In genomic region chr8:123290679-123291078, GRCm38 (mm10) we compare ENCODE assay signal across 17 mouse cellular contexts. TPM values are rescaled to one million over a fixed set of nuclear protein-coding genes. Genes with fewer than 3 reads are reported as not detected.
A peak's percentile ranks its signal among the peaks of the same experiment; 100 is the strongest.
DNase-seq lines count a peak whose midpoint lies in the region; ATAC-seq lines count a peak whose summit lies in the region.
"Had no signal": no experiment of that assay in that cellular context is flagged by ENCODE, and none has a peak within 500 bp of the region (broad histone marks: within the 10 kb centered on the region; RNA-seq: fewer than 3 reads in every experiment).

No protein-coding gene starts in this region.

- H3K4me3 ChIP-seq in heart, embryonic 12.5 days = no peak overlapping the region
- H3K4me3 ChIP-seq: embryonic facial prominence, embryonic 13.5 days; embryonic facial prominence, embryonic 15.5 days; erythroblast, embryonic 14.5 days; forebrain, embryonic 10.5 days; forebrain, embryonic 12.5 days; forebrain, embryonic 15.5 days had no signal

- no peak overlapping the region for H3K27ac ChIP-seq in heart, embryonic 12.5 days (ENCODE audit: poor library complexity, severe bottlenecking)
- H3K27ac ChIP-seq: embryonic facial prominence, embryonic 13.5 days; embryonic facial prominence, embryonic 15.5 days; forebrain, embryonic 10.5 days; forebrain, embryonic 12.5 days; forebrain, embryonic 15.5 days had no signal

- no peak overlapping the region for H3K9ac ChIP-seq in heart, embryonic 12.5 days
- H3K9ac ChIP-seq: embryonic facial prominence, embryonic 13.5 days; embryonic facial prominence, embryonic 15.5 days; forebrain, embryonic 12.5 days; forebrain, embryonic 15.5 days had no signal

- ATAC-seq in heart, embryonic 12.5 days (ENCODE audit: insufficient number of reproducible peaks, low FRiP score) = no peak
- ATAC-seq: forebrain, embryonic 15.5 days had no signal

- H3K9me3 ChIP-seq in heart, embryonic 12.5 days (replicated peaks) = no peaks in the 10 kb centered on the region
- H3K9me3 ChIP-seq: embryonic facial prominence, embryonic 13.5 days; embryonic facial prominence, embryonic 15.5 days; forebrain, embryonic 10.5 days; forebrain, embryonic 12.5 days; forebrain, embryonic 15.5 days had no signal

- DNase-seq in heart, adult 18-20 months = peak; percentile 37 to 42
- DNase-seq in heart, postnatal 25 days (ENCODE audit: low spot score) = no peak
- peak; percentile 20 for DNase-seq in heart, adult 8-10 months (ENCODE audit: low spot score)
- DNase-seq in heart, postnatal 36 days = peak; percentile 15 to 24
- DNase-seq in ovary, postnatal 10 days (ENCODE audit: low spot score) = no peak
- DNase-seq in urinary bladder, postnatal 14 days (ENCODE audit: low spot score) = no peak
- DNase-seq: adrenal gland, adult 2 months; cerebellum, adult 11 months; cerebellum, adult 8-10 months; cerebellum, adult 9-11 months had no signal

- H3K4me2 ChIP-seq in heart, embryonic 12.5 days = no peak overlapping the region
- H3K4me2 ChIP-seq: embryonic facial prominence, embryonic 13.5 days; embryonic facial prominence, embryonic 15.5 days; forebrain, embryonic 12.5 days; forebrain, embryonic 15.5 days had no signal

- peaks cover 7% of the 10 kb centered on the region; the same call in 1 of the 2 replicates for H3K4me1 ChIP-seq in heart, embryonic 12.5 days (replicated peaks)
- H3K4me1 ChIP-seq: embryonic facial prominence, embryonic 13.5 days; embryonic facial prominence, embryonic 15.5 days; forebrain, embryonic 10.5 days; forebrain, embryonic 12.5 days; forebrain, embryonic 15.5 days had no signal

- no peaks in the 10 kb centered on the region for H3K27me3 ChIP-seq in heart, embryonic 12.5 days (replicated peaks)
- H3K27me3 ChIP-seq: embryonic facial prominence, embryonic 13.5 days; embryonic facial prominence, embryonic 15.5 days; forebrain, embryonic 12.5 days; forebrain, embryonic 15.5 days had no signal

- intact Hi-C loops in heart, postnatal 25 days (cut with DNase I) = loop anchor here (5.0 kb wide), 1 partner anchor 73 kb away; no protein-coding TSS in a partner anchor
- intact Hi-C loops in heart, postnatal 36 days (cut with DNase I) = no loop called here

- WGBS in heart, embryonic 12.5 days = 85% methylated on average over 8 of the region's 8 CpGs

- H3K36me3 ChIP-seq in heart, embryonic 12.5 days = peaks cover 63% of the 10 kb centered on the region
- H3K36me3 ChIP-seq: forebrain, embryonic 15.5 days had no signal

RNA-seq across cellular contexts. Expression of gene Fanca, which starts 27.7 kb away (rescaled TPM):
- total RNA-seq in heart, adult 18-20 months (2021) = 1 to 10 TPM; 4.5 to 8.4 TPM
- total RNA-seq in heart, postnatal 25 days (2021) = 1 to 10 TPM; 1.7 to 3.0 TPM
- total RNA-seq in heart, adult 8-10 months (2022) = 1 to 10 TPM; 5.3 to 7.8 (median 6.3) TPM
- polyA plus RNA-seq in heart, embryonic 12.5 days (2016; fragmentation: Nextera tagmentation; extraction: Ambion mirVana) = 23.0 and 23.6 TPM in 2 replicates
- 1 to 10 TPM; 1.7 to 3.4 TPM for total RNA-seq in heart, postnatal 36 days (2021)

RNA-seq across cellular contexts. Expression of gene Vps9d1, which starts 36.5 kb away (rescaled TPM):
- 10 to 100 TPM; 27.8 to 31.5 TPM for total RNA-seq in heart, adult 18-20 months (2021)
- 10 to 100 TPM; 29.9 to 31.2 TPM for total RNA-seq in heart, postnatal 25 days (2021)
- total RNA-seq in heart, adult 8-10 months (2022) = 10 to 100 TPM; 25.5 to 35.0 (median 27.5) TPM
- 19.5 and 20.0 TPM in 2 replicates for polyA plus RNA-seq in heart, embryonic 12.5 days (2016; fragmentation: Nextera tagmentation; extraction: Ambion mirVana)
- total RNA-seq in heart, postnatal 36 days (2021) = 10 to 100 TPM; 21.8 to 26.5 TPM

RNA-seq across cellular contexts. Expression of gene Zfp276, which starts 36.7 kb away (rescaled TPM):
- total RNA-seq in heart, adult 18-20 months (2021) = 10 to 100 TPM; 10.3 to 13.4 TPM
- 10 to 100 TPM; 11.9 to 12.1 TPM for total RNA-seq in heart, postnatal 25 days (2021)
- total RNA-seq in heart, adult 8-10 months (2022) = 10 to 100 TPM in 1 of 4 experiments, 1 to 10 TPM in 3; 8.2 to 10.8 (median 9.2) TPM
- 16.0 and 18.2 TPM in 2 replicates for polyA plus RNA-seq in heart, embryonic 12.5 days (2016; fragmentation: Nextera tagmentation; extraction: Ambion mirVana)
- 10 to 100 TPM in 1 of 2 experiments, 1 to 10 TPM in 1; 9.4 to 10.8 TPM for total RNA-seq in heart, postnatal 36 days (2021)

RNA-seq across cellular contexts. Expression of gene Spire2, which starts 41.8 kb away (rescaled TPM):
- total RNA-seq in heart, adult 18-20 months (2021) = under 1 TPM in 1 of 2 experiments, not detected in 1; 0.31 TPM
- total RNA-seq in heart, postnatal 25 days (2021) = under 1 TPM; 0.10 to 0.20 TPM
- under 1 TPM in 2 of 4 experiments, not detected in 2; 0.16 to 0.22 TPM for total RNA-seq in heart, adult 8-10 months (2022)
- polyA plus RNA-seq in heart, embryonic 12.5 days (2016; fragmentation: Nextera tagmentation; extraction: Ambion mirVana) = 2.8 and 3.4 TPM in 2 replicates
- total RNA-seq in heart, postnatal 36 days (2021) = under 1 TPM; 0.11 to 0.14 TPM

RNA-seq across cellular contexts. Expression of gene Spata2l, which starts 54.6 kb away (rescaled TPM):
- 1 to 10 TPM; 7.0 to 7.9 TPM for total RNA-seq in heart, adult 18-20 months (2021)
- 1 to 10 TPM; 5.9 to 6.8 TPM for total RNA-seq in heart, postnatal 25 days (2021)
- 1 to 10 TPM; 4.4 to 7.0 (median 6.0) TPM for total RNA-seq in heart, adult 8-10 months (2022)
- polyA plus RNA-seq in heart, embryonic 12.5 days (2016; fragmentation: Nextera tagmentation; extraction: Ambion mirVana) = 2.3 and 2.5 TPM in 2 replicates
- 1 to 10 TPM; 5.4 to 6.2 TPM for total RNA-seq in heart, postnatal 36 days (2021)

Comparison
In these comparisons a context has a peak if more than half of its experiments do, and no peak if none do; other contexts are left out.
1. DNase-seq: peak in heart, adult 18-20 months (2 of 2), heart, adult 8-10 months (single experiment) and heart, postnatal 36 days (2 of 2); none in heart, postnatal 25 days (single experiment), ovary, postnatal 10 days (single experiment) and urinary bladder, postnatal 14 days (single experiment).